Mouse (Mus musculus): Measurements from ENCODE around the gene Esrra.

DNA sequence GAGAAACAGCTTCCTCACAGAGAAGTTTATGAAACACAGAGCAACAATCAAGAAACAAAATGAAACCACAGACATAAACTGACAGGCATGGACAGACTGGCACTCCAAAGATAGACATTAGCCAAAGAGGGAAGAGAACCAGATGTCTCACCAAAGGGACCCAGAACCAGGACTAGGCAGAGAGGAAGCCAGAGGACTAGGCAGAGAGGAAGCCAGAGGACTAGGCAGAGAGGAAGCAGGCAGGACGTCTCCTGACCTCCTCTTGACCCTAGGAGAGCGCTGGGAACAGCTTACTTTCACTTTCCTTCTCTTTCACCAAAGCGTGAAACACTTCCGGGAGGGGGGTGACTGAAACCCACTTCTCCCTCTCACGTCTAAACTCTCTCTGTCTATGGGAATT is 52.3 kb downstream of the Esrra start:
- TF ChIP-seq POLR2A (IDR thresholded peaks at IDR 0.05; ENCODE audit: borderline replicate concordance, insufficient read depth, low read length) (no peak), CTCF (IDR thresholded peaks at IDR 0.05; ENCODE audit: borderline replicate concordance, insufficient read depth, low read depth, low read length) (no peak)

All from cerebellum, adult 2 months (tissue).